Mouse (Mus musculus) CH12.LX (cell line): Measurements from ENCODE around the gene Limd1.
A peak's percentile ranks its signal among the peaks of the same experiment; 100 is the strongest.

Experiments
- CTCF ChIP-seq, 2 experiments: IDR thresholded peaks in 1 of 2; conservative IDR thresholded peaks in 1 of 2; 2 replicates each; pipeline ENCODE4 v1.5.1; 2011 to 2012; ENCODE audit warnings: low read depth in 2 of 2, low read length in 2 of 2, improper control_type of control experiment in 1 of 2, inconsistent platforms in 1 of 2, mild to moderate bottlenecking in 1 of 2, moderate library complexity in 1 of 2
- E2F4 ChIP-seq: IDR thresholded peaks from 2 replicates; pipeline ENCODE4 v1.6.1; 2011; ENCODE audit warnings: low read depth, low read length, improper control_type of control experiment; ENCODE audit not compliant: insufficient replicate concordance
- ELF1 ChIP-seq: IDR thresholded peaks from 2 replicates; pipeline ENCODE4 v1.6.1; 2014; ENCODE audit warnings: low read depth, mild to moderate bottlenecking, inconsistent platforms, low read length, improper control_type of control experiment
- EP300 ChIP-seq: IDR thresholded peaks from 2 replicates; pipeline ENCODE4 v1.6.1; 2011; ENCODE audit warnings: low read length, improper control_type of control experiment
- JUND ChIP-seq: conservative IDR thresholded peaks from 2 replicates; pipeline ENCODE4 v1.6.1; 2011; ENCODE audit warnings: low read depth, low read length, improper control_type of control experiment
- MAFK ChIP-seq: IDR thresholded peaks from 2 replicates; pipeline ENCODE4 v1.6.1; 2011; ENCODE audit warnings: low read length, improper control_type of control experiment; ENCODE audit not compliant: insufficient replicate concordance
- MAX ChIP-seq: IDR thresholded peaks from 2 replicates; pipeline ENCODE4 v1.6.1; 2011; ENCODE audit warnings: low read length, improper control_type of control experiment
- MAZ ChIP-seq: IDR thresholded peaks from 2 replicates; pipeline ENCODE4 v1.6.1; 2012; ENCODE audit warnings: low read depth, mild to moderate bottlenecking, inconsistent platforms, low read length, improper control_type of control experiment, moderate library complexity
- POLR2A ChIP-seq: IDR thresholded peaks from 2 replicates; pipeline ENCODE4 v1.6.1; 2011; ENCODE audit warnings: low read depth, mild to moderate bottlenecking, improper control_type of control experiment, low read length
- TBP ChIP-seq: conservative IDR thresholded peaks from 2 replicates; pipeline ENCODE4 v1.6.1; 2011; ENCODE audit warnings: low read depth, low read length, improper control_type of control experiment
- TCF12 ChIP-seq: IDR thresholded peaks from 2 replicates; pipeline ENCODE4 v1.6.1; 2014; ENCODE audit warnings: low read depth, mild to moderate bottlenecking, inconsistent platforms, low read length, improper control_type of control experiment
- ZMIZ1 ChIP-seq: IDR thresholded peaks from 2 replicates; pipeline ENCODE4 v1.6.1; 2012; ENCODE audit warnings: low read depth, mild to moderate bottlenecking, inconsistent platforms, low read length, improper control_type of control experiment
- ZNF384 ChIP-seq: IDR thresholded peaks from 2 replicates; pipeline ENCODE4 v1.6.1; 2012; ENCODE audit warnings: low read depth, low read length, improper control_type of control experiment, inconsistent platforms

- no peak for TF ChIP-seq POLR2A
- TF ChIP-seq CTCF (conservative IDR thresholded peaks at IDR 0.05 in 1 of 2, IDR thresholded peaks at IDR 0.05 in 1 of 2; ENCODE audit: low read depth in 2 of 2, low read length in 2 of 2) = peak; percentile 88 to 94
- no peak for TF ChIP-seq ELF1
- no peak for TF ChIP-seq MAX
- no peak for TF ChIP-seq TBP
- TF ChIP-seq EP300 = no peak
- TF ChIP-seq TCF12 = no peak
- TF ChIP-seq JUND = no peak
- TF ChIP-seq E2F4 = no peak
- no peak for TF ChIP-seq ZMIZ1
- no peak for TF ChIP-seq MAZ
- TF ChIP-seq MAFK = no peak
- TF ChIP-seq ZNF384 = peak; percentile 65
These were observed 28.3 kb upstream of the Limd1 start for GRCm38 (mm10) chr9:123450174-123450573.
